Mouse (Mus musculus): ENCODE results near the gene Icam5.
A peak's percentile ranks its signal among the peaks of the same experiment; 100 is the strongest.

The Icam5 gene

GRCm38 (mm10) chr9:21014691-21015570, 16.9 kb upstream of the Icam5 start:
- peak; percentile 36 for DNase-seq (ENCODE audit: low spot score)

- DNase-seq (ENCODE audit: low spot score) = peak; percentile 80
Observed at GRCm38 (mm10) chr9:21015571-21016130, 16.2 kb upstream of the Icam5 start, which contains the start of gene Icam1. TSS of gene Icam1 (plus strand) at chr9:21015985.

DNA sequence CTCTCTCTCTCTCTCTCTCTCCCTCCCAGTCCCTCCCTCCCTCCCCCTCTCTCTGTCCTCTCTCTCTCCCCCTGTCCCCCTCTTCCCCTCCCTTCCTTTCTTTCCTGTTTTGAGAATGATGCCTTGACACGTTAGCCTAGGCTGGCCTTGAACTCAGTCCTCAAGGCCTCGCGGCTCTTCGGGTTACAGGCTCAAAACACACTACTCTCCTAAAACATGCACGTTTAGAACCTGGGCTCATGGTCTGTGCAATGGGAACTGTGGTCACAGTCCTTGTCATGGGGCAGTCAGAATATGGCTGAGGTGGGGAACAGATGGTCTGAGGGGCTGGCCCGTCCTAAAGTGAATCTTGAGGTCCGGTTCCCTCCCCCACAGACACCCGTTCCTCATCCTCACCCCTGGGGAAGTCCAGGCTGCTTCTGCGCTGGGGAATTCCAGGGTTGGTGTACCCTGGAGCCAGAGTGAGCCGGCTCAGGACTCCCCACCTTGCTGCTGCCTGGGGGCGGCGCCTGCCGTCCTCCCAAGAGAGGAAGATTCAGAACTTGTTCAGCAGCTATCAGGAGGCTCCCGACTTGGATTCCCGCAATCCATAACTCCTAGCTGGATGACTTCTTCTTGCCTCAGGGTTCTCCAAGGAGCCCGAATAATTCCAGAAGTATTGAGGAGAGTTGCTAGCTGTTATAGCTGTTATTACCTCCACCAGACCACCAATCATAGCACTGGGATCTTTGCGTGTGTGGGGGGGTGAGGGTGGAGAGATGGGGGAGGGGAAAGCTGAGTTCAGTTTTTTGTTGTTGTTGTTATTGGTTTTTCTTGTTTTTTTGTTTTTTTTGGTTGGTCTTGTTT, 15.3 kb upstream of the Icam5 start:
- peak; percentile 23 for DNase-seq (ENCODE audit: low spot score)

DNA sequence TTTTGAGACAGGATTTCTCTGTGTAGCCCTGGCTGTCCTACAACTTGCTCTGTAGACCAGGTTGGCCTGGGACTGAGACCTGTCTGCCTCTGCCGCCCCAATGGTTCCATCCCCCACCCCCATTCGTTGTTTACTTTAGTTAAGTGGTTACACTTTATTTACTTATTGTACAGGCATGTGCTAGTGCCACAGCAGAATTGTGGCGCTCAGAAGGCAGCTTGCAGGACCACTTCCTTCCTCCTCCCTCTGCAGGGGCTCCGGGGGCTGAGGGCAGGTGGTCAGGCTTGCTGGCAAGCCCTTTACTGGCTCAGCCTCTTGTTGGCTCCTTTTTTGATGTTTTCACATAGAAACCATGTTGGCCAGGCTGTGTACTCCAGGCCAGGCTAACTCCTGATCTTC, 14.7 kb upstream of the Icam5 start:
- no peak for DNase-seq (ENCODE audit: low spot score)

GRCm38 (mm10) chr9:21018600-21018999, 13.3 kb upstream of the Icam5 start:
- no peak for DNase-seq (ENCODE audit: low spot score)

- DNase-seq (ENCODE audit: low spot score) = no peak
Observed at GRCm38 (mm10) chr9:21021363-21021762, 10.5 kb upstream of the Icam5 start.

DNA sequence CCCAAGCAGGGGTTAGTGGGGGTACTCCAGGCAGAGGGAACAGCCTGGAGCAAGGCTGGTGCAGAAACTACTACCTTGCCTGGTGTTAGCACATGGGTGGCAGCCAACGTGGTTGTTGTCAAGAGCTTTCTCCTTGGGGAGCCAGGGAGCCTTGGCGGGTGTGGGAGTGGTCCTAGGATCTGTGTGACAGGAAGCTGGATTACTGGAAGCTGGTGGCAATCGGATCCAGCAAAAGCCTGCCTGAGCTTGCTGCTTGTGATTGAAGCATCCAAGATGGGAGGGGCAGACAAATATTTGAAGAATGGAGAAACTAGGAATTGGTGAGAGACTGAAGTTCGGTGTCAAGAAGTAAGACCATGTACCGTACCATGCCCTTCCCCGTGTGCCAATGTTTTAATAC, 9.6 kb upstream of the Icam5 start:
- DNase-seq (ENCODE audit: low spot score) = no peak

DNA sequence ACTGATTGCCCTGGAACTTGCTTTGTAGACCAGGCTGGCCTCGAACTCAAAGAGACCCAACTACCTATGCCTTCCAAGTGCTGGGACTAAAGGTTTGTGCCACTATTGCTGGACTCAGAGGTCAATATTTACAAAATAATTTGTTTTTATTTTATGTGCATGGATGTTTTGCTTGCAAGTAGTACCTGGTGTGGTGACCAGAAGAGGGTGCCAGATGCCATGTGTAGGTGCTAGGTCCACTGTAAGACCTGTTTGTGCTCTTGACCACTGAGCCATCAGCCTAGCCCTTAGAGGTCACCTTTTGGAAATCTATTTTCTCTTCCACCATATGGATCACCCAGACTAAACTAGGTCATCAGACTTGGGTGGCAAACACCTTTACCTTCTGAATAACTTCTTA, 9.1 kb upstream of the Icam5 start:
- no peak for DNase-seq (ENCODE audit: low spot score)

- no peak for DNase-seq (ENCODE audit: low spot score)
Observed at GRCm38 (mm10) chr9:21025258-21025810, 6.5 kb upstream of the Icam5 start.

DNA sequence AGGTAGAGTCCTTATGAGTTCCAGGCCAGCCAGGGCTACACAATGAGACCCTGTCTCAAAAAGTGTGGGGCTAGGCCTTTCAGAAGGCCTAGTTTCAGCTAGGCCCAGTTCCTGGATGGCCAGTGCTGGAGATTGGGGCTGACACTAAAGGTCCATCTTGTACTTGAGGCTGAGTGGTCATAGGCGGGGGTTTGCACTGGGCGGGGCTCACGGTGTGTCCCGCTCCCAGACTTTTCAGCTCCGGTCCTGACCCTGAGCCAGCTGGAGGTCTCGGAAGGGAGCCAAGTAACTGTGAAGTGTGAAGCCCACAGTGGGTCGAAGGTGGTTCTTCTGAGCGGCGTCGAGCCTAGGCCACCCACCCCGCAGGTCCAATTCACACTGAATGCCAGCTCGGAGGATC, 5.0 kb upstream of the Icam5 start:
- no peak for DNase-seq (ENCODE audit: low spot score)

DNA sequence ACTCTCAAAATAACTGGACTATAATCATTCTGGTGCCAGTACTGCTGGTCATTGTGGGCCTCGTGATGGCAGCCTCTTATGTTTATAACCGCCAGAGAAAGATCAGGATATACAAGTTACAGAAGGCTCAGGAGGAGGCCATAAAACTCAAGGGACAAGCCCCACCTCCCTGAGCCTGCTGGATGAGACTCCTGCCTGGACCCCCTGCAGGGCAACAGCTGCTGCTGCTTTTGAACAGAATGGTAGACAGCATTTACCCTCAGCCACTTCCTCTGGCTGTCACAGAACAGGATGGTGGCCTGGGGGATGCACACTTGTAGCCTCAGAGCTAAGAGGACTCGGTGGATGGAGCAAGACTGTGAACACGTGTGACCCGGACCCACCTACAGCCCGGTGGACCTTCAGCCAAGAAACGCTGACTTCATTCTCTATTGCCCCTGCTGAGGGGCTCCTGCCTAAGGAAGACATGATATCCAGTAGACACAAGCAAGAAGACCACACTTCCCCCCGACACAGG, 4.0 kb upstream of the Icam5 start:
- no peak for DNase-seq (ENCODE audit: low spot score)

DNA sequence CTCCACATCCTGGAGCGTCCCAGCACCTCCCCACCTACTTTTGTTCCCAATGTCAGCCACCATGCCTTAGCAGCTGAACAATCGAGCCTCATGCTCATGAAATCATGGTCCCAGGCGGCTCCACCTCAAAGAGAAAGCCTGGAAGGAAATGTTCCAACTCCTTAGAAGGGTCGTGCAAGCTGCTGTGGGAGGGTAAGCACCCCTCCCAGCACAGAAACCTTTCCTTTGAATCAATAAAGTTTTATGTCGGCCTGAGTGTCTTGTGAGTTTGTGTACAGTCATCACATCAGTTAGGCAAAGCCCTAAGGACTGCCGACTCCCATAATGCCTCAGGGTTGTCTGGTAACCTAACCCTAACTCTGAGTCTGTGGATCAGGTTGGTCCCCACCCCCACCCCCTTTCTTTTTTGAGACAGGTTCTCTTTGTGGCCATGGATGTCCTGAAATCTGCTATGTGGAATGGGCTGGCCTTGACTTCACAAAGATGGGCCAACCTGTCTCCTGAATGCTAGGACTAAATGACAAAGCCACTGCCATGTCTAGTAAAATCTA, 3.2 kb upstream of the Icam5 start:
- no peak for DNase-seq (ENCODE audit: low spot score)

DNA sequence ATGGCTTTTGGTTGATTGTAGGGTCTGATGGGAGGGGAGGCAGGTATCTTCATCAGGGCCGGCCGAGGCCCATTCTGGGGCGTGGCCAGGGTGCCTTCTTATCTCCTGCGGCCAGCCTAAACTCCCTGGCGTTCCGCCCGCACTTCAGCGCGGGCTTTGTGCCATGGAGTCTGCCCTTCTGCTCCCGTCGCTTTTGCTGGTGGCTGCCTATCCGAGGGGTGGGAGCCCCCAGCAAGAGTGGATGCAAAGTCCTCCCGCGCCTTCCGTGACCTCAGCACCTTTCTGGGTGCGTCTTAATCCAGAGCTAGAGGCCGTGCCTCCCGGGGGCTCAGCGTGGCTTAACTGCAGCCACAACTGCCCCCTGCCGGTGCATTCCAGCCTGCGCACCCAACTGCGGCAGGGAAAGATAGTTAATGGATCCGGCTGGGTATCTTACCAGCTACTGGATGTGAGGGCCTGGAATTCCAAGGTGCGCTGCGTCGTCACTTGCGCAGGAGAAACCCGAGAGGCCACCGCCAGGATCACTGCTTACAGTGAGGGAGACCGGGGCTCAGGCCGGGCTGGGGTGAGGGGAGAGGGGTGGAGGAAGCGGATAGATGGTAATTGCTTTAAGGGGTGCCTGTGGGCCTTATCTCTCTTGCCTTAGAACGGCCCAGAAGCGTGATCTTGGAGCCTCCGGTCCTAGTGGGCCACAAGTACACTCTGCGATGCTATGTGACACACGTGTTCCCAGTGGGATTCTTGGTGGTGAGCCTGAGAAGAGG, 2.4 kb upstream of the Icam5 start, which contains the start of gene Icam4:
Gene Icam4, plus strand, starts transcription at position 83 of the 764 bp plus-strand sequence.
- peak; percentile 70 for DNase-seq (ENCODE audit: low spot score)

DNA sequence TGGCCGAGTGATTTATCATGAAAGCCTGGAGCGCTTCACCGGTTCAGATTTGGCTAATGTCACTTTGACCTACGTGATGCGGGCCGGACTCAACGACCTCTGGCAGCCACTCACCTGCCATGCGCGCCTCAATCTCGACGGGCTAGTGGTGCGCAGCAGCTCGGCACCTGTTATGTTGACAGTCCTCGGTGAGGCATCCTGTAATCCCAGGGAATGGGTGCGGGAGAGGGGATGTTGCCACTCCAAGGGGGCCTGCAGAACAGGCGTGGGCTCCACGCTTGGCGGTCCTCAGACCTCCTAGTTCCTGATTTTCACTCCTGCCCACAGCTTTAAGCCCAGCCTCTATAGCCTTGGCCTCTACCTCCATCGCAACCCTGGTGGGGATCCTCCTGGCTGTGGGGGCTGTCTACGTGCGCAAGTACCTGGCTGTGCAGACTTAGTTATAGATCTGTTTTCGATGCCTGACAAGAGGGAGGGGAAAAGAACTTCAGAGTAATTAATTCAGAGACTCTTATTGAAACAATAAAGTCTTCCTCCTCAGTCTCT, 1.7 kb upstream of the Icam5 start:
- DNase-seq (ENCODE audit: low spot score) = peak; percentile 15

GRCm38 (mm10) chr9:21030781-21031250, 1.1 kb upstream of the Icam5 start:
- DNase-seq (ENCODE audit: low spot score) = peak; percentile 91

DNA sequence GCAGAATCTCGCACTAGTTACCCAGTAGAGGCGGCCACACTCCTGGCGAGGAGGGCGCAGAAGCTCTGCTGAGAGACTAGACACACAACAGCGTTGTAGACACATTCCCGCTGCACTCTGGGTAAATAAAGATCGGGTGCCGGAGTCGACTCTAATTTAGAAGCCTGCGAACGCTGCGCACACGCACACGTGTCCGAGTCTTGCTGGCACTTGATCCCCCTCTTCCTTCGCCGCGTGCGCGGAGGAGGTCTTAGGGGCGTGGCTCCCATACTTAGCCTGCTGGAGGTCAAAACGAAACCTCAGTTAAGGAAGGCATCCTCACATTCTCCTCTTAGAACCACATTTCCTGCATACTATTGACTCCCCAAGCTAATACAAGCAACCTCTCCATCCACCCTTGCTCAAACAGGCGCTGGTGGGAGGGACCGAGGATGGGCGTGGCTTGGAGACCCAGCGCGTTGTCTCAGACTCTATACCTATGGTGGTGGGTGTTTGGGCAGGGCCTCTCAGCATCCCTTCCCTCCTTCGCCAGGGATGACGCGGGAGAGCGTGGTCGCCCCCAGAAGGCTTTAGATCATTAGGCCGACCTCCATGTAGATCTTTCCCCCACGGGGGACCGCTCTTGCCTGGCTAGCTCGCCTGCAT, 500 bp upstream of the Icam5 start:
- peak; percentile 72 for DNase-seq (ENCODE audit: low spot score)

- DNase-seq (ENCODE audit: low spot score) = no peak
Observed at GRCm38 (mm10) chr9:21032491-21032890, 618 bp downstream of the Icam5 start.

DNA sequence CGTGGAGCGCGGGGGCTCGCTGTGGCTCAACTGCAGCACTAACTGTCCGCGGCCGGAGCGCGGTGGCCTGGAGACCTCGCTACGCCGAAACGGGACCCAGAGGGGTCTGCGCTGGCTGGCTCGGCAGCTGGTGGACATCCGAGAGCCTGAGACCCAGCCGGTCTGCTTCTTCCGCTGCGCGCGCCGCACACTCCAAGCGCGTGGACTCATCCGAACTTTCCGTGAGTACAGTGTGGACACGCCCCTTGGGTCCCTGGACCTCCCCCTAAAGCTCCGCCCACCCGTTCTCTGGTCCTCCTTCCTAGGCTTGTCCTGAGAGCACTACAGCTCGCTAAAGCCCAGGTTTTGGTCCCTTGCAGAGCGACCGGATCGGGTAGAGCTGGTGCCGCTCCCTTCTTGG, 1.3 kb downstream of the Icam5 start:
- peak; percentile 78 for DNase-seq (ENCODE audit: low spot score)

DNA sequence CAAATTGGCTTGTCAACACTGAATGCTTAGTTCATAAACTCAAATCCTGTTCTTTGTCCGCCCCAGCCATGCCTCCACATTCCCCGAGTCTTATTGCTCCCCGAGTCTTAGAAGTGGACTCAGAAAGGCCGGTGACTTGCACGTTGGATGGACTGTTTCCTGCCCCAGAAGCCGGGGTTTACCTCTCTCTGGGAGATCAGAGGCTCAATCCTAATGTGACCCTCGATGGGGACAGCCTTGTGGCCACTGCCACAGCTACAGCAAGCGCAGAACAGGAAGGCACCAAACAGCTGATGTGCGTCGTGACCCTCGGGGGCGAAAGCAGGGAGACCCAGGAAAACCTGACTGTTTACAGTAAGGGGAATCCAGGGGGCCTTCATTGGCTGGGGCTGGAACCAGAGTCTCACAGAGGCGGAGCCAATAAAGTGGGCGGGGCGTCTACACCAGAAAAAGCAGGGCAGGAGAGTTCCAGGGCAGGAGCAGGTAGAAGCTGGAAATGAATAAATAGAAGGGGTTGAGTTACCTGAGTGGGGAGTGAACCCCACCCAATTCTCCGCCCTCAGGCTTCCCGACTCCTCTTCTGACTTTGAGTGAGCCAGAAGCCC, 2.7 kb downstream of the Icam5 start:
- no peak for DNase-seq (ENCODE audit: low spot score)

- no peak for DNase-seq (ENCODE audit: low spot score)
Observed at GRCm38 (mm10) chr9:21035586-21035985, 3.7 kb downstream of the Icam5 start.

Measured in T-cell, adult 2 months (primary cell).